Mouse (Mus musculus) lung, embryonic 16.5 days (tissue): ENCODE data around the gene Tulp4. TPM values are rescaled to one million over a fixed set of nuclear protein-coding genes. Genes with fewer than 3 reads are reported as not detected.

Experiments
- ATAC-seq: fragments of 200-750 bp; cut with Nextera tagmentation; 2 replicates; pipeline ENCODE4 v1.8.0; 2017; ENCODE audit warnings: low read depth, mild to moderate bottlenecking, moderate library complexity
- H3K27ac ChIP-seq: fragments of 300-500 bp; sonication (generic); 2 replicates; pipeline ENCODE4 v1.5.1; 2014; ENCODE audit warnings: mild to moderate bottlenecking, control low read depth, low read length
- H3K27me3 ChIP-seq: fragments of 300-500 bp; sonication (generic); 2 replicates; pipeline ENCODE4 v1.6.1; 2014; ENCODE audit warnings: low read depth, low read length, mixed read lengths; ENCODE audit not compliant: control insufficient read depth, insufficient read depth
- H3K36me3 ChIP-seq: fragments of 300-500 bp; sonication (generic); 2 replicates; pipeline ENCODE4 v1.6.1; 2014; ENCODE audit warnings: low read length; ENCODE audit not compliant: control insufficient read depth, insufficient read depth
- H3K4me1 ChIP-seq: fragments of 300-500 bp; sonication (generic); replicated peaks from 2 replicates; pipeline ENCODE4 v1.6.1; 2014; ENCODE audit warnings: low read length, mixed read lengths; ENCODE audit not compliant: control insufficient read depth, insufficient read depth
- H3K4me2 ChIP-seq: fragments of 300-500 bp; sonication (generic); 2 replicates; pipeline ENCODE4 v1.6.1; 2014; ENCODE audit warnings: low read depth, low read length, control low read depth
- H3K4me3 ChIP-seq: fragments of 300-500 bp; sonication (generic); 2 replicates; pipeline ENCODE4 v1.5.1; 2014; ENCODE audit warnings: mild to moderate bottlenecking, low read length, control low read depth
- H3K9ac ChIP-seq: fragments of 300-500 bp; sonication (generic); 2 replicates; pipeline ENCODE4 v1.6.1; 2014; ENCODE audit warnings: low read length, control low read depth
- H3K9me3 ChIP-seq: fragments of 300-500 bp; sonication (generic); 2 replicates; pipeline ENCODE4 v1.6.1; 2016; ENCODE audit warnings: low read length; ENCODE audit not compliant: control insufficient read depth
- whole genome bisulfite sequencing: fragments of 180-500 bp; shearing (Covaris S2); extraction: QIAGEN DNeasy Blood & Tissue Kit; methylation state at CpG from one replicate; pipeline ENCODE4 v1.1.7; 2014; 5-methylcytosine and 5-hydroxymethylcytosine counted together
- polyA plus RNA-seq: library from polyadenylated mRNA; unstranded; fragments of >200 nt; fragmentation: Nextera tagmentation; extraction: Ambion mirVana; gene quantifications from 2 replicates; pipeline ENCODE4 v1.2.1, GENCODE M21; 2015

Gene Tulp4
- polyA plus RNA-seq, 1 experiment from 2014 or later: 56.0 TPM

DNA sequence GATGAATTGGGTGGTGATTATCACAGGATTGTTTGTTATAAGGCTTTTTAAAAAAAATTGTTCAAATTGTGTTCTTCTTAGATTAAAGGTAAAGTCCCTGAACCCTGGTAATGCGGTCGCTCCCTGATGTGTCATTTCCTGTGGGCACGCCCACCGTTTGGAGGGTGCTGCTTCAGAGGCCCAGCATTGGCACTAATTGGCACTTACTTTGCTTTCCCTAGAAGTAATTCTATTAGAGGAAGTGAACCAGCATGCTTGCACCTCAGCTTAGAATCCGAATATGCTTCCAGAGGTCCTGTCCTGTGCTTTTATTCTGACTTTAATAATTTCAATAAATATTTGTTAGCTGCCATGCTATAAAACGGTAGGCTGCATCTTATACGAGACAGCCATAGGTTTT, 66.2 kb downstream of the Tulp4 start:
- Histone ChIP-seq H3K4me1 (peaks cover 11% of the 10 kb centered on the region), H3K9ac (no peak overlapping the region), H3K27me3 (no peaks in the 10 kb centered on the region), H3K4me3 (no peak overlapping the region), H3K9me3 (0 out of 2 replicates have a peak, but pooled peaks cover 2% of the 10 kb centered on the region), H3K36me3 (no peaks in the 10 kb centered on the region; the same call in 1 of the 2 replicates), H3K4me2 (no peak overlapping the region), H3K27ac (peak overlapping the region; percentile 74)
- WGBS: 55% methylated on average over 7 of the region's 7 CpGs
- ATAC-seq: no peak

GRCm38 (mm10) chr17:6172926-6173690, 66.9 kb downstream of the Tulp4 start:
- 0 out of 2 replicates have a peak, but pooled peaks cover 2% of the 10 kb centered on the region for H3K9me3 ChIP-seq
- H3K36me3 ChIP-seq: no peaks in the 10 kb centered on the region; the same call in 1 of the 2 replicates
- H3K4me1 ChIP-seq: peaks cover 11% of the 10 kb centered on the region
- H3K9ac ChIP-seq: no peak overlapping the region
- 48% methylated on average over 5 of the region's 5 CpGs for WGBS
- ATAC-seq: peak; percentile 98
- peak overlapping the region; percentile 74 for H3K27ac ChIP-seq
- H3K4me3 ChIP-seq: no peak overlapping the region
- H3K27me3 ChIP-seq: no peaks in the 10 kb centered on the region
- no peak overlapping the region for H3K4me2 ChIP-seq

DNA sequence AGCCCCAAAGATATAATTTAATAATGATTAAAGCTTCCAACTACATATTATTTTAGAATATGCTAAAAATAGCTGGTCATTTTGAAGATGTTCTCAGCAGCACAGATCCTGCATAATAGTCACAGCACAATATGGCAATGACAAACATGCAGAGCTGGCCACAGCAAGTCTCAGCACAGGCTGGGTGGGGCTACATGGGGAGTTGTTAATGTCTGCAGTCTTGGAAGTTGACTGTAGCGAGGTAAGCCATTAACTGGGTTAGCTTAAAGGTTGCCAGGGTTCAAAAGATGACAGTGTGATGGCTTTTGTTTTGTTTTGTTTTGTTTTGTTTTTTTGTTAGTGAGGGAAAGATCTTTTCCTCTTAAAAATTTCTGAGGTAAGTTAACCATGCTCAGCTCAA, 68.3 kb downstream of the Tulp4 start:
- peaks cover 11% of the 10 kb centered on the region for H3K4me1 ChIP-seq
- no peaks in the 10 kb centered on the region for H3K27me3 ChIP-seq
- ATAC-seq: no peak
- no peak overlapping the region for H3K27ac ChIP-seq
- H3K4me3 ChIP-seq: no peak overlapping the region
- no peak overlapping the region for H3K4me2 ChIP-seq
- H3K9ac ChIP-seq: no peak overlapping the region
- 58% methylated on average over 1 of the region's 1 CpGs for WGBS
- H3K9me3 ChIP-seq: 0 out of 2 replicates have a peak, but pooled peaks cover 2% of the 10 kb centered on the region
- H3K36me3 ChIP-seq: no peaks in the 10 kb centered on the region; the same call in 1 of the 2 replicates

DNA sequence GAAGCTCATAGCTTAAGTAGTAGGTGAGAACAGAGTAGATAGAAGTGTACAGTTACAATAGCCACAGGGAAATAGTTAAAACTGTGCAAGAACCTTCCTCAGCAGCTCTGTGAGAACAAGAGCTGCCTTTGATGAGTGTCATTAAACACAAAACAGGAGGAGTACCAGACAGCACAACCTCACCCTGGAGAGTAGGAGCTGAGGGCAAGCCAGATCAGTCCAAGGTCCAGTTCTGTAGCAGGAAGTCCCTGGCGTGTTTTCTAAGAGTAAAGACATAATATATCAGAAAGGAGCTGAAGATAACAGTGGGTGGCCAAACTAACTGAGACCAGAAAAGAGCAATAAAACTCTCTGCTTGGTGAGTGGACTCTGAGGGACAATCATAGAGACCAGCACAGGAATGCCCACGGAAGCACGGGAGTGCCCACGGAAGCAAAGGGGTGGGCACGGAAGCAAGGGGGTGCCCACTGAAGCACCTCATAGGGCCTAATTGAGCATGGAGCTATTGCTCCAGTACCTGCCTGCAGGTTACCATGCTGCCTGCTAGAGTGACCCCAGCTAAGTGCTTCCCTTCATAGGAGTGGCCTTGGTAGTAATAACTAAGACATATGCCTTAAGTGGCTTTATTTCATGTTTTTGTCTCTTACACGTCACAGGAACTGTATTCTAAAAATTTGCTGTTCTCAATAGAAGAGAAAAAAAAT, 72.5 kb downstream of the Tulp4 start:
- no peak overlapping the region for H3K4me3 ChIP-seq

DNA sequence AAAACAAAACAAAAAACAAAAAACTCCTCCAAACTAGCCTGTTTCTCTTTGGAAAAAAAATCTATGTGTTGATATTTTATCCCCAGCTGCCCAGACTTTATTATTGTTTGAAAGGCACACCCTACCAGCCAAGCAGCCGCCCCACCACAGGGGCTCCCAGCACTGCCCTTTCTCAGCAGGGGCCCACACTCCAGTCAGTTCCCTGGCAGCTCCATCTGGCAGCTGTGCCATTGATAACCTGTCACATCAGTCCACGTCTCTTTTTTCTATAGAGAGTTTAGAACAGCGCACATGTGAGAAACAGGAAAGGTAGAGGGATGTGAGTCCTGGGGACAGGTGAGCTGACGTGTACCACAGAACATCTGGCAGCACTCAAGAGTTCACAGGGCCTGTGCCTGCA, 73.2 kb downstream of the Tulp4 start:
- H3K4me3 ChIP-seq: no peak overlapping the region
- WGBS: 79% methylated on average over 4 of the region's 4 CpGs
- no peaks in the 10 kb centered on the region for H3K4me1 ChIP-seq
- no peak for ATAC-seq
- H3K36me3 ChIP-seq: no peaks in the 10 kb centered on the region; the same call in 1 of the 2 replicates
- no peak overlapping the region for H3K9ac ChIP-seq
- H3K27ac ChIP-seq: no peak overlapping the region
- 0 out of 2 replicates have a peak, but pooled peaks cover 2% of the 10 kb centered on the region for H3K9me3 ChIP-seq
- no peak overlapping the region for H3K4me2 ChIP-seq
- H3K27me3 ChIP-seq: no peaks in the 10 kb centered on the region

More for the DNA sequence above, 72.5 kb downstream of the Tulp4 start:
- no peak overlapping the region for H3K9ac ChIP-seq
- WGBS: 90% methylated on average over 6 of the region's 6 CpGs
- no peak overlapping the region for H3K27ac ChIP-seq
- H3K36me3 ChIP-seq: no peaks in the 10 kb centered on the region; the same call in 1 of the 2 replicates
- H3K9me3 ChIP-seq: 0 out of 2 replicates have a peak, but pooled peaks cover 2% of the 10 kb centered on the region
- H3K4me1 ChIP-seq: no peaks in the 10 kb centered on the region
- no peak overlapping the region for H3K4me2 ChIP-seq
- ATAC-seq: no peak
- H3K27me3 ChIP-seq: no peaks in the 10 kb centered on the region

- H3K4me2 ChIP-seq: no peak overlapping the region
- H3K4me3 ChIP-seq: no peak overlapping the region
- H3K9ac ChIP-seq: no peak overlapping the region
- H3K36me3 ChIP-seq: peaks cover 3% of the 10 kb centered on the region; the same call in 1 of the 2 replicates
- no peaks in the 10 kb centered on the region for H3K4me1 ChIP-seq
- WGBS: 84% methylated on average over 3 of the region's 3 CpGs
- H3K27ac ChIP-seq: no peak overlapping the region
- ATAC-seq: no peak
- H3K9me3 ChIP-seq: 0 out of 2 replicates have a peak, but pooled peaks cover 2% of the 10 kb centered on the region
- no peaks in the 10 kb centered on the region for H3K27me3 ChIP-seq
These were observed 74.2 kb downstream of the Tulp4 start for GRCm38 (mm10) chr17:6180421-6180820.

- no peaks in the 10 kb centered on the region for H3K27me3 ChIP-seq
- no peak overlapping the region for H3K9ac ChIP-seq
- peaks cover 3% of the 10 kb centered on the region; the same call in 1 of the 2 replicates for H3K36me3 ChIP-seq
- no peaks in the 10 kb centered on the region for H3K4me1 ChIP-seq
- no peak overlapping the region for H3K4me3 ChIP-seq
- ATAC-seq: peak; percentile 47; the same call in 1 of the 2 replicates
- H3K27ac ChIP-seq: no peak overlapping the region
- H3K4me2 ChIP-seq: no peak overlapping the region
- WGBS: 55% methylated on average over 4 of the region's 4 CpGs
- H3K9me3 ChIP-seq: no peaks in the 10 kb centered on the region
These were observed 76.5 kb downstream of the Tulp4 start for GRCm38 (mm10) chr17:6182715-6183114.

GRCm38 (mm10) chr17:6186651-6187050, 80.4 kb downstream of the Tulp4 start:
- Histone ChIP-seq H3K4me3 (no peak overlapping the region), H3K4me2 (no peak overlapping the region), H3K27me3 (no peaks in the 10 kb centered on the region), H3K27ac (no peak overlapping the region), H3K4me1 (no peaks in the 10 kb centered on the region), H3K36me3 (peaks cover 3% of the 10 kb centered on the region; the same call in 1 of the 2 replicates), H3K9ac (no peak overlapping the region), H3K9me3 (no peaks in the 10 kb centered on the region)
- no peak for ATAC-seq
- 86% methylated on average over 4 of the region's 4 CpGs for WGBS

DNA sequence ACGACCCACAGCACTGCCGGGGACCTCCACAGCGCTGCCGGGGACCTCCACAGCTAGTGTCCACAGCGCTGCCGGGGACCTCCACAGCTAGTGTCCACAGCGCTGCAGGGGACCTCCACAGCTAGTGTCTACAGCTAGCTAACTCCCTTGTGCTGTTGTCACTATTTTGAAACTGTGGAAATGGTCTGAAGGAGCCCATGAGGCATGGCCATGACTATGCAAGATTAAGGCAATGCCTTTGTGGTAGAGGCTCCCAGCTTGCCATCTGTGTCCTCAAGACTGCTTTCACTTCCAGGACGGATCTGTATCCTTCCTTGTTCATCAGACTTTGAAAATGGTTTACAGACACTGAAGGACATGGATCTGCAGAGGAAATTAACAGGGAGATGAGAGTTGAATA, 80.9 kb downstream of the Tulp4 start:
- Histone ChIP-seq H3K27ac (no peak overlapping the region), H3K4me2 (no peak overlapping the region), H3K27me3 (no peaks in the 10 kb centered on the region), H3K9ac (no peak overlapping the region), H3K4me3 (no peak overlapping the region), H3K9me3 (no peaks in the 10 kb centered on the region), H3K36me3 (peaks cover 5% of the 10 kb centered on the region; the same call in 1 of the 2 replicates), H3K4me1 (no peaks in the 10 kb centered on the region)
- no peak for ATAC-seq
- 91% methylated on average over 8 of the region's 8 CpGs for WGBS
